Mouse (Mus musculus) frontal cortex, postnatal 10 days (tissue): ENCODE measurements around the gene Coro1b.
A peak's percentile ranks its signal among the peaks of the same experiment; 100 is the strongest.

Experiments
- DNase-seq, 2 experiments: peaks; one replicate each; pipeline ENCODE4 v3.0.0; 2022; ENCODE audit warnings: low spot score in 2 of 2, mixed read lengths in 1 of 2

The Coro1b gene

GRCm38 (mm10) chr19:4189051-4189620 lies 40.7 kb downstream of the Coro1b start:
- no peak for DNase-seq

GRCm38 (mm10) chr19:4190831-4191334 lies 42.5 kb downstream of the Coro1b start, which contains the start of gene Tbc1d10c:
TSS of gene Tbc1d10c (minus strand) at chr19:4191284.
- DNase-seq: no peak

GRCm38 (mm10) chr19:4191528-4192250 lies 43.3 kb downstream of the Coro1b start, which contains the start of gene Ppp1ca:
TSS of gene Ppp1ca (plus strand) at chr19:4192065.
- DNase-seq: peak; percentile 77 to 91

GRCm38 (mm10) chr19:4192251-4192985 lies 44.0 kb downstream of the Coro1b start:
- DNase-seq: no peak

GRCm38 (mm10) chr19:4193129-4193528 lies 44.7 kb downstream of the Coro1b start:
- DNase-seq: no peak

- DNase-seq: no peak
These were observed 45.8 kb downstream of the Coro1b start for GRCm38 (mm10) chr19:4194021-4194724.

GRCm38 (mm10) chr19:4194776-4195650 lies 46.6 kb downstream of the Coro1b start:
- DNase-seq: no peak

- DNase-seq: no peak
These were observed 47.6 kb downstream of the Coro1b start for GRCm38 (mm10) chr19:4196048-4196447.

GRCm38 (mm10) chr19:4196548-4196947 lies 48.1 kb downstream of the Coro1b start:
- DNase-seq: no peak

- DNase-seq: no peak
These were observed 48.8 kb downstream of the Coro1b start for GRCm38 (mm10) chr19:4197180-4197579.

GRCm38 (mm10) chr19:4201291-4201909 lies 53.0 kb downstream of the Coro1b start, which contains the start of gene Rad9a:
TSS of gene Rad9a (minus strand) at chr19:4201662.
- DNase-seq: peak; percentile 94 to 95

- no peak for DNase-seq
These were observed 53.7 kb downstream of the Coro1b start for GRCm38 (mm10) chr19:4202149-4202548.

- no peak for DNase-seq
These were observed 54.7 kb downstream of the Coro1b start for GRCm38 (mm10) chr19:4203148-4203547.
